Mouse (Mus musculus): ENCODE data around the gene Mansc1.

Mansc1 gene

GRCm38 (mm10) chr6:134597651-134598229, 34.5 kb downstream of the Mansc1 start:
- peak; percentile 52 for DNase-seq (ENCODE audit: low spot score)

- DNase-seq (ENCODE audit: low spot score) = no peak
These were observed 37.5 kb downstream of the Mansc1 start for GRCm38 (mm10) chr6:134594569-134595442.

GRCm38 (mm10) chr6:134591614-134592013, 40.7 kb downstream of the Mansc1 start:
- DNase-seq (ENCODE audit: low spot score) = no peak

- DNase-seq (ENCODE audit: low spot score) = no peak
These were observed 46.0 kb downstream of the Mansc1 start for GRCm38 (mm10) chr6:134586241-134586640.

GRCm38 (mm10) chr6:134584616-134585015, 47.7 kb downstream of the Mansc1 start:
- DNase-seq (ENCODE audit: low spot score) = no peak

- no peak for DNase-seq (ENCODE audit: low spot score)
These were observed 50.2 kb downstream of the Mansc1 start for GRCm38 (mm10) chr6:134582110-134582509.

- DNase-seq (ENCODE audit: low spot score) = no peak
These were observed 52.8 kb downstream of the Mansc1 start for GRCm38 (mm10) chr6:134579506-134579905.

- DNase-seq (ENCODE audit: low spot score) = peak; percentile 75
These were observed 54.2 kb downstream of the Mansc1 start for GRCm38 (mm10) chr6:134578039-134578438.

GRCm38 (mm10) chr6:134575288-134575741, 57.0 kb downstream of the Mansc1 start:
- DNase-seq (ENCODE audit: low spot score) = no peak

- no peak for DNase-seq (ENCODE audit: low spot score)
These were observed 64.2 kb downstream of the Mansc1 start for GRCm38 (mm10) chr6:134567986-134568556.

GRCm38 (mm10) chr6:134566818-134567485, 65.3 kb downstream of the Mansc1 start, which contains the start of gene Lrp6:
Lrp6 (minus strand) TSS chr6:134566965.
- DNase-seq (ENCODE audit: low spot score) = peak; percentile 88

- DNase-seq (ENCODE audit: low spot score) = no peak
These were observed 66.0 kb downstream of the Mansc1 start for GRCm38 (mm10) chr6:134566248-134566817.

GRCm38 (mm10) chr6:134565606-134566247, 66.6 kb downstream of the Mansc1 start:
- peak; percentile 24 for DNase-seq (ENCODE audit: low spot score)

GRCm38 (mm10) chr6:134564539-134564938, 67.7 kb downstream of the Mansc1 start:
- DNase-seq (ENCODE audit: low spot score) = peak; percentile 36

GRCm38 (mm10) chr6:134559635-134560034, 72.7 kb downstream of the Mansc1 start:
- no peak for DNase-seq (ENCODE audit: low spot score)

Measured in yolk sac, embryonic 10.5 days (tissue).